Mouse (Mus musculus): ENCODE measurements around the gene Olfr1218. TPM values are rescaled to one million over a fixed set of nuclear protein-coding genes. Genes with fewer than 3 reads are reported as not detected.
"Not testable (repeated sequence)": the region's sequence is repeated elsewhere in the genome, so short reads cannot be mapped to it uniquely, and the experiment has no call there.

The Olfr1218 gene
- polyA plus RNA-seq (2012; rRNA removed) = not detected in 2 replicates

- DNase-seq (ENCODE audit: extremely low spot score in 1 of 2, low spot score in 1 of 2) = no peak
Measured at GRCm38 (mm10) chr2:89061087-89061486, at the start of gene Olfr1218. Gene Olfr1218 (minus strand): TSS chr2:89061187.

- no peak for DNase-seq (ENCODE audit: extremely low spot score in 1 of 2, low spot score in 1 of 2)
Measured at GRCm38 (mm10) chr2:89106735-89107134, 45.7 kb upstream of the Olfr1218 start, which contains the start of gene Olfr1220. Gene Olfr1220 (minus strand): TSS chr2:89106835.

GRCm38 (mm10) chr2:89105651-89106050, 44.7 kb upstream of the Olfr1218 start:
- no peak for DNase-seq (ENCODE audit: extremely low spot score in 1 of 2, low spot score in 1 of 2)

- DNase-seq (ENCODE audit: extremely low spot score in 1 of 2, low spot score in 1 of 2) = no peak
Measured at GRCm38 (mm10) chr2:89093848-89094247, 32.9 kb upstream of the Olfr1218 start.

GRCm38 (mm10) chr2:89083413-89083812, 22.4 kb upstream of the Olfr1218 start, which contains the start of gene Olfr1219:
Gene Olfr1219 (minus strand): TSS chr2:89083513.
- DNase-seq (ENCODE audit: extremely low spot score in 1 of 2, low spot score in 1 of 2) = no peak

- no peak for DNase-seq (ENCODE audit: extremely low spot score in 1 of 2, low spot score in 1 of 2)
Measured at GRCm38 (mm10) chr2:89081487-89081886, 20.5 kb upstream of the Olfr1218 start.

GRCm38 (mm10) chr2:89031965-89032364, 29.0 kb downstream of the Olfr1218 start, which contains the start of gene Olfr1217:
Gene Olfr1217 (minus strand): TSS chr2:89032065.
- DNase-seq (ENCODE audit: extremely low spot score in 1 of 2, low spot score in 1 of 2) = no peak

GRCm38 (mm10) chr2:89021436-89021835, 39.6 kb downstream of the Olfr1218 start:
- not testable (repeated sequence) for DNase-seq (ENCODE audit: extremely low spot score in 1 of 2, low spot score in 1 of 2)

- DNase-seq (ENCODE audit: extremely low spot score in 1 of 2, low spot score in 1 of 2) = no peak
Measured at GRCm38 (mm10) chr2:89018240-89018639, 42.7 kb downstream of the Olfr1218 start, which contains the start of gene Olfr1216. Gene Olfr1216 (minus strand): TSS chr2:89018340.

GRCm38 (mm10) chr2:89006873-89007272, 54.1 kb downstream of the Olfr1218 start, which contains the start of gene Olfr1215:
Gene Olfr1215 (minus strand): TSS chr2:89006973.
- DNase-seq (ENCODE audit: extremely low spot score in 1 of 2, low spot score in 1 of 2) = no peak

Other genes with a start within 250 kb of the Olfr1218 start
- not detected in 2 replicates for gene Olfr1202, start 246.7 kb downstream of the Olfr1218 start, polyA plus RNA-seq (2012; rRNA removed)
- not detected in 2 replicates for gene Olfr1205, start 231.4 kb downstream of the Olfr1218 start, polyA plus RNA-seq (2012; rRNA removed)
- not detected in 2 replicates for gene Olfr1204, start 211.9 kb downstream of the Olfr1218 start, polyA plus RNA-seq (2012; rRNA removed)
- not detected in 2 replicates for gene Olfr1206, start 198.0 kb downstream of the Olfr1218 start, polyA plus RNA-seq (2012; rRNA removed)
- not detected in 2 replicates for gene Olfr1208, start 158.9 kb downstream of the Olfr1218 start, polyA plus RNA-seq (2012; rRNA removed)
- gene Olfr1209, start 146.0 kb downstream of the Olfr1218 start, polyA plus RNA-seq (2012; rRNA removed) = not detected in 2 replicates
- not detected in 2 replicates for gene Olfr1211, start 123.1 kb downstream of the Olfr1218 start, polyA plus RNA-seq (2012; rRNA removed)
- not detected in 2 replicates for gene Olfr1212, start 107.2 kb downstream of the Olfr1218 start, polyA plus RNA-seq (2012; rRNA removed)
- gene Gm13762, start 80.9 kb downstream of the Olfr1218 start, polyA plus RNA-seq (2012; rRNA removed) = not detected in 2 replicates
- gene Olfr1214, start 68.5 kb downstream of the Olfr1218 start, polyA plus RNA-seq (2012; rRNA removed) = not detected in 2 replicates
- gene Olfr1215, start 54.2 kb downstream of the Olfr1218 start, polyA plus RNA-seq (2012; rRNA removed) = not detected in 2 replicates
- gene Olfr1216, start 42.8 kb downstream of the Olfr1218 start, polyA plus RNA-seq (2012; rRNA removed) = not detected in 2 replicates
- gene Olfr1217, start 29.1 kb downstream of the Olfr1218 start, polyA plus RNA-seq (2012; rRNA removed) = 0.15 TPM in 1 of 2 replicates, not detected in the other
- gene Olfr1219, start 22.3 kb upstream of the Olfr1218 start, polyA plus RNA-seq (2012; rRNA removed) = not detected in 2 replicates
- not detected in 2 replicates for gene Olfr1220, start 45.6 kb upstream of the Olfr1218 start, polyA plus RNA-seq (2012; rRNA removed)
- not detected in 2 replicates for gene Olfr1221, start 56.1 kb upstream of the Olfr1218 start, polyA plus RNA-seq (2012; rRNA removed)
- gene Olfr1222, start 71.9 kb upstream of the Olfr1218 start, polyA plus RNA-seq (2012; rRNA removed) = not detected in 2 replicates
- gene Olfr1223, start 90.4 kb upstream of the Olfr1218 start, polyA plus RNA-seq (2012; rRNA removed) = not detected in 2 replicates
- not detected in 2 replicates for gene Olfr1224-ps1, start 102.9 kb upstream of the Olfr1218 start, polyA plus RNA-seq (2012; rRNA removed)
- gene Olfr1225, start 113.5 kb upstream of the Olfr1218 start, polyA plus RNA-seq (2012; rRNA removed) = not detected in 2 replicates
- 0.02 TPM in 1 of 2 replicates, not detected in the other for gene Olfr1226, start 138.9 kb upstream of the Olfr1218 start, polyA plus RNA-seq (2012; rRNA removed)
- 0.12 TPM in 1 of 2 replicates, not detected in the other for gene Olfr1228, start 192.9 kb upstream of the Olfr1218 start, polyA plus RNA-seq (2012; rRNA removed)
- not detected in 2 replicates for gene Olfr1229, start 226.8 kb upstream of the Olfr1218 start, polyA plus RNA-seq (2012; rRNA removed)
- gene Olfr1230, start 236.1 kb upstream of the Olfr1218 start, polyA plus RNA-seq (2012; rRNA removed) = not detected in 2 replicates
- gene Olfr1231, start 245.9 kb upstream of the Olfr1218 start, polyA plus RNA-seq (2012; rRNA removed) = not detected in 2 replicates

All from frontal cortex, adult 2 months (tissue).